Mouse (Mus musculus) hindbrain, embryonic 13.5 days (tissue): ENCODE results near the gene Csf3. TPM values are rescaled to one million over a fixed set of nuclear protein-coding genes. Genes with fewer than 3 reads are reported as not detected.
A peak's percentile ranks its signal among the peaks of the same experiment; 100 is the strongest.

Source experiments
- ATAC-seq: fragments of 200-750 bp; cut with Nextera tagmentation; 2 replicates; pipeline ENCODE4 v1.8.0; 2017; ENCODE audit warnings: moderate TSS enrichment; ENCODE audit not compliant: low FRiP score
- H3K27ac ChIP-seq: fragments of 300-500 bp; sonication (generic); 2 replicates; pipeline ENCODE4 v1.5.1; 2015; ENCODE audit warnings: inconsistent platforms, mild to moderate bottlenecking, moderate library complexity
- H3K27me3 ChIP-seq: fragments of 300-500 bp; sonication (generic); 2 replicates; pipeline ENCODE4 v1.6.1; 2015; ENCODE audit warnings: mild to moderate bottlenecking, inconsistent platforms
- H3K36me3 ChIP-seq: fragments of 300-500 bp; sonication (generic); 2 replicates; pipeline ENCODE4 v1.6.1; 2015; ENCODE audit warnings: mild to moderate bottlenecking, inconsistent platforms
- H3K4me1 ChIP-seq: fragments of 300-500 bp; sonication (generic); replicated peaks from 2 replicates; pipeline ENCODE4 v1.6.1; 2015; ENCODE audit warnings: inconsistent platforms
- H3K4me2 ChIP-seq: fragments of 300-500 bp; sonication (generic); 2 replicates; pipeline ENCODE4 v1.6.1; 2015; ENCODE audit warnings: inconsistent platforms, mild to moderate bottlenecking, moderate library complexity
- H3K4me3 ChIP-seq: fragments of 300-500 bp; sonication (generic); 2 replicates; pipeline ENCODE4 v1.5.1; 2015; ENCODE audit warnings: mild to moderate bottlenecking, inconsistent platforms
- H3K9ac ChIP-seq: fragments of 300-500 bp; sonication (generic); 2 replicates; pipeline ENCODE4 v1.6.1; 2015; ENCODE audit warnings: mild to moderate bottlenecking, inconsistent platforms
- H3K9me3 ChIP-seq: fragments of 300-500 bp; sonication (generic); 2 replicates; pipeline ENCODE4 v1.6.1; 2016; ENCODE audit warnings: inconsistent platforms
- WGBS: fragments of 180-500 bp; shearing (Covaris S2); methylation state at CpG from one replicate; pipeline ENCODE4 v1.1.7; 2015; 5-methylcytosine and 5-hydroxymethylcytosine counted together
- polyA plus RNA-seq: library from polyadenylated mRNA; unstranded; fragments of >200 nt; fragmentation: Nextera tagmentation; extraction: Ambion mirVana; gene quantifications from 2 replicates; pipeline ENCODE4 v1.2.1, GENCODE M21; 2015

Csf3 gene
- polyA plus RNA-seq, 1 experiment from 2014 or later: not detected

GRCm38 (mm10) chr11:98715946-98716345 is 14.9 kb downstream of the Csf3 start:
- Histone ChIP-seq H3K9ac (no peak overlapping the region), H3K9me3 (no peaks in the 10 kb centered on the region), H3K36me3 (peaks cover 79% of the 10 kb centered on the region), H3K4me1 (peaks cover 13% of the 10 kb centered on the region), H3K27me3 (no peaks in the 10 kb centered on the region), H3K4me3 (no peak overlapping the region), H3K27ac (no peak overlapping the region), H3K4me2 (no peak overlapping the region)
- ATAC-seq: no peak
- 95% methylated on average over 9 of the region's 9 CpGs for WGBS

DNA sequence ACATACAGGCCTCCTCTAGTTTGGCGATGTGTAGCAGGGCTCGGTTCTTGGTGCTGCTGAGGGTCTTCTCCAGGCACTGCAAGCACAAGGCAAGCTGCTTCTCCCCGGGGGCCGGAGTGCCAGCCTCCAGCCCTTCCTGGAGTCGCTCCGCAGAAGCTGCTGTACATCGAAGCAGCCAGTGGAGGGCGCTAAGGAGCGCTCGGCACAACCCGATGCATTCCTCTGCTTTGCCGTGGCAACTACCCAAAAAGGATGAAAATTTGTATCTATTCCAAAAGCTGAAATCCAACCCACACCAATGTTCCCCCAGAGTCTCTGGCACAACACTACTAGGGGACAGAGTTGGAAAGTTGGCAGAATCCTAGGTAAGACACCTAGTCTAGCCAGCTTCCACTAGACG is 16.8 kb downstream of the Csf3 start:
- no peaks in the 10 kb centered on the region for H3K27me3 ChIP-seq
- peaks cover 13% of the 10 kb centered on the region for H3K4me1 ChIP-seq
- peaks cover 64% of the 10 kb centered on the region for H3K36me3 ChIP-seq
- no peak overlapping the region for H3K4me3 ChIP-seq
- no peak overlapping the region for H3K9ac ChIP-seq
- no peaks in the 10 kb centered on the region for H3K9me3 ChIP-seq
- WGBS: 21% methylated on average over 13 of the region's 13 CpGs
- H3K4me2 ChIP-seq: no peak overlapping the region
- H3K27ac ChIP-seq: peak overlapping the region; percentile 30; the same call in 1 of the 2 replicates
- no peak for ATAC-seq

DNA sequence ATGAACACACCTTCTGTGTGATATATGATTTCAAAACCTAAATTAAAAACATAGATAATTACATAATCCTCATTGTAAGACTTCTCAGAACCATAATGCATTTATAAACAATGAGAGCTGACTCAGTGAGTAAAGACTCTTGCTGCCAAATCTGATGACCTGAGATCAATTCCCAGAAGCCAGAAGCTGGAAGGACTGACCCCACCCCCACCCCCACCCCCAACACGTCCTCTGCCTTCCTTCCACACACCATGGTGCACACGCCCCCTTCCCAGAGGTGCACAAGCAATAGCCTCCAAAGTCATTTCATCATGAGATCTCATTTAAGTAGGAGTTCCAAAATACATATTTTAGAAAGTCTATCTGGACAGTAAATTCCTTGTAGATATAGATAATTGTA is 19.7 kb downstream of the Csf3 start:
- Histone ChIP-seq H3K9me3 (no peaks in the 10 kb centered on the region), H3K4me3 (no peak overlapping the region), H3K27me3 (no peaks in the 10 kb centered on the region), H3K36me3 (peaks cover 60% of the 10 kb centered on the region), H3K4me2 (no peak overlapping the region), H3K4me1 (peaks cover 13% of the 10 kb centered on the region), H3K9ac (no peak overlapping the region), H3K27ac (no peak overlapping the region)
- ATAC-seq: no peak
- WGBS: 81% methylated on average over 2 of the region's 2 CpGs

DNA sequence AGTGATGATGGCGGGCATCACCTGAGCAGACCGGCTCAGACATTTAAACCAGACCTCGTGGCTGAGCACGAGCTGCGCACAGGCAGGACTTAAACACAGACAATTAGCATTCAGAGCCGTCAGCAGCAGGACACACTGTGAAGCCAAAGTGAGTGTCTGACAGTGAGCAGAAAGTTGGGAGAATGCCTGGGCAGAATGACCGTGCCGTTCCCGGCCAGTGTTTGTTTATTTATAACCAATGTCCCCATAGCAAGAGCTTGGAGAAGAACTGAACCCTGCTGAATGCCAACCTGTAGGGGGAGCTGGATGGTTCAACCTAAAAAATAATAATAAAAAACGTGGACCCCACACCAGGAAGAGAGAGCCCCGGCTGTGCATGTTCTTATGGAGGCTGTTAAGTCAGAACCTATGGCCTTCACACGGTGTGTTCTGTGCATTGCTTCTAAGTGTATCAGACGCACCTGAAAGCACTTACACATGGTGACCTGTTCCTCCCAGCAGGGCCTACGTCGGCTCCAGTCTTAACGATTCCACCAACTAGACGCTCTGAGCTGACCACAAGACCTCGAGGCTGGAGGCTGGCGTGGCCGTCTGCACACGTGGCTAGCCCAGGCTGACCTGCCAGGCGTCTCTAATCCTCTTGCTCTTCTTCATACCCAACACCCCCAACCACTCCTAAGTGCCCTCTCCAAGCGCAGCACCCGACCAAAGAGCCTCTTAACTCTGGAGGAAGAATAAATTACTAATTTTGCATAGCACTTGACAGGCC is 20.6 kb downstream of the Csf3 start:
- Histone ChIP-seq H3K36me3 (peaks cover 60% of the 10 kb centered on the region), H3K27me3 (no peaks in the 10 kb centered on the region)
- 73% methylated on average over 24 of the region's 24 CpGs for WGBS

GRCm38 (mm10) chr11:98723098-98723497 is 22.0 kb downstream of the Csf3 start:
- H3K4me1 ChIP-seq: peaks cover 10% of the 10 kb centered on the region
- no peaks in the 10 kb centered on the region for H3K27me3 ChIP-seq
- H3K27ac ChIP-seq: no peak overlapping the region
- ATAC-seq: no peak
- peaks cover 59% of the 10 kb centered on the region for H3K36me3 ChIP-seq
- no peak overlapping the region for H3K4me3 ChIP-seq
- H3K9ac ChIP-seq: peak overlapping the region; percentile 29; the same call in 1 of the 2 replicates
- H3K4me2 ChIP-seq: no peak overlapping the region
- 83% methylated on average over 7 of the region's 7 CpGs for WGBS
- no peaks in the 10 kb centered on the region for H3K9me3 ChIP-seq

More for the DNA sequence above, 20.6 kb downstream of the Csf3 start:
- peak overlapping the region; percentile 12; the same call in 1 of the 2 replicates for H3K27ac ChIP-seq
- ATAC-seq: no peak
- H3K4me1 ChIP-seq: peaks cover 13% of the 10 kb centered on the region
- no peaks in the 10 kb centered on the region for H3K9me3 ChIP-seq
- no peak overlapping the region for H3K4me2 ChIP-seq
- no peak overlapping the region for H3K4me3 ChIP-seq
- H3K9ac ChIP-seq: no peak overlapping the region; the same call in 1 of the 2 replicates

DNA sequence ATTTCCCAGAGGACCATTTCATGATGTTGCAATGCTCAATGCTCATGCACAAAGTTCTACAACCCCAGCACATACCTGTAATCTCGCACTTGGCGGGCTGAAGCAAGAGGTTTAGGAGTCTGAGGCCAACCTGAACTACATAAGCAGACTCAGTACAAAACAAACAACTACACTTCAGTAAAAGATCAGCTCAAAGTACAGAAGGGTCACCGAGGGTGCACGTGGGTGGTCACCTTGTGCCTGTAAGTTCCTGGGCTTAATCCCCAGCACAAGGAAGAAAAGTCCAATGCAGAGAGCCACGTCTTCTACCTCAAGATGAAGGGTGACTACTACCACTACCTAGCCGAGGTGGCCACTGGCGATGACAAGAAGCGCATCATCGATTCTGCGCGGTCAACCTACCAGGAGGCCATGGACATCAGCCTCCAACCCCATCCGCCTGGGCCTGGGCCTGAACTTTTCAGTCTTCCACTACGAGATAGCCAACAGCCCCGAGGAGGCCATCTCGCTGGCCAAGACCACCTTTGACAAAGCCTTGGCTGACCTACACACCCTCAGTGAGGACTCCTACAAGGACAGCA is 25.0 kb downstream of the Csf3 start:
- H3K4me2 ChIP-seq: no peak overlapping the region
- 95% methylated on average over 15 of the region's 15 CpGs for WGBS
- H3K27me3 ChIP-seq: no peaks in the 10 kb centered on the region
- H3K4me1 ChIP-seq: peaks cover 16% of the 10 kb centered on the region
- no peak overlapping the region for H3K4me3 ChIP-seq
- H3K36me3 ChIP-seq: peaks cover 48% of the 10 kb centered on the region
- no peaks in the 10 kb centered on the region for H3K9me3 ChIP-seq
- H3K9ac ChIP-seq: no peak overlapping the region
- no peak for ATAC-seq
- H3K27ac ChIP-seq: no peak overlapping the region

DNA sequence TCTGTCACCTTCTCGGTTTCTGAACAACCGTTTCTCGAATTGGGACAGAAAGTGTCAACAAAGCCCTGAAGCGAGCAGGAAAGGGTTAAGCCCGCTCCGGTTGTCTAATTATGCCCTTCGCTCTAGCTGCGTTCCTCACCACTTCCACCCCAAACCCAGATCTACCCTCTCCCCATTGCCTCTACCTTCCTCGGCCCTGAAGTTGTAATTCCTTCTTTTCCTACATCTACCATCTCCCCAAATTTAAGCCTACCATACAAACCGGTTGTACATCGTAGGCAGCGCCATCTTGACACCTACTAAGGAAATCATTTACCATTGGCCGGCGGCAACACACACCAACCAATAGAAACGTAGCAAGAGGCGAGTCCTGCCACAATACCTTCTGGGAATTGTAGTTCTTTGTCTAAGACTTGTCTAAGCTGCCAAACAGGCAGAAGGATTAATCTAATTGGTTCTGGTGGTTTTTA is 28.1 kb downstream of the Csf3 start, which contains the start of gene Med24:
Gene Med24 (minus strand): TSS at position 317 of the 470 bp plus-strand sequence.
- peaks cover 37% of the 10 kb centered on the region for H3K36me3 ChIP-seq
- 0% methylated on average over 16 of the region's 16 CpGs for WGBS
- H3K4me3 ChIP-seq: peak within 1 kb of the TSS; percentile 66
- no peaks in the 10 kb centered on the region for H3K27me3 ChIP-seq
- peak within 1 kb of the TSS; percentile 85 for H3K27ac ChIP-seq
- peak within 1 kb of the TSS; percentile 76 for H3K9ac ChIP-seq
- no peaks in the 10 kb centered on the region for H3K9me3 ChIP-seq
- H3K4me2 ChIP-seq: peak within 1 kb of the TSS; percentile 75
- peak; percentile 94 for ATAC-seq
- peaks cover 16% of the 10 kb centered on the region for H3K4me1 ChIP-seq

- 70% methylated on average over 4 of the region's 4 CpGs for WGBS
- ATAC-seq: no peak
- no peaks in the 10 kb centered on the region for H3K9me3 ChIP-seq
- H3K9ac ChIP-seq: no peak overlapping the region
- peaks cover 21% of the 10 kb centered on the region for H3K36me3 ChIP-seq
- H3K27ac ChIP-seq: no peak overlapping the region
- no peak overlapping the region for H3K4me3 ChIP-seq
- no peak overlapping the region for H3K4me2 ChIP-seq
- H3K4me1 ChIP-seq: peaks cover 16% of the 10 kb centered on the region
- H3K27me3 ChIP-seq: no peaks in the 10 kb centered on the region
These were observed 29.7 kb downstream of the Csf3 start for GRCm38 (mm10) chr11:98730727-98731126.

DNA sequence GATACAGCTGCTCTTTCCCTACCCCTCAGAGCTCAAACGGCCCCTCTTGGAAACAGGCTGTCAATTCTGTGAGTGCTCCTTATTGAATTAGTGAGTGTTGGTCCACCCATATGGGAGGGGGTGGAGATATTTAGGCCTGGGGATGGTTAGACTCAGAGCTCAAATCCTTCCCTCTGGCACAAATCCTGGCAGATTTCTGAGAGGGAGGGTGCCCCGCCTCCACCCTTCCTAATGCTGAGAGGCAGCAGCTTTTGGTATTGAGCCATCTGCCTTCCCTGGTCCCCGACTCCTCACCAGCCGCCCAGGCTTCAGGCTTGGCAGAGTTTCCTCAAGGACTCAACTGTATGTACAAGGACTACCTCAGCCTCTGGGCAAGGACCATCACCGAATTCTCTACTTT is 30.1 kb downstream of the Csf3 start:
- Histone ChIP-seq H3K4me1 (peaks cover 16% of the 10 kb centered on the region), H3K9me3 (no peaks in the 10 kb centered on the region), H3K4me2 (no peak overlapping the region), H3K4me3 (no peak overlapping the region), H3K36me3 (peaks cover 17% of the 10 kb centered on the region), H3K27me3 (no peaks in the 10 kb centered on the region), H3K9ac (no peak overlapping the region), H3K27ac (no peak overlapping the region)
- no peak for ATAC-seq
- 66% methylated on average over 5 of the region's 5 CpGs for WGBS

DNA sequence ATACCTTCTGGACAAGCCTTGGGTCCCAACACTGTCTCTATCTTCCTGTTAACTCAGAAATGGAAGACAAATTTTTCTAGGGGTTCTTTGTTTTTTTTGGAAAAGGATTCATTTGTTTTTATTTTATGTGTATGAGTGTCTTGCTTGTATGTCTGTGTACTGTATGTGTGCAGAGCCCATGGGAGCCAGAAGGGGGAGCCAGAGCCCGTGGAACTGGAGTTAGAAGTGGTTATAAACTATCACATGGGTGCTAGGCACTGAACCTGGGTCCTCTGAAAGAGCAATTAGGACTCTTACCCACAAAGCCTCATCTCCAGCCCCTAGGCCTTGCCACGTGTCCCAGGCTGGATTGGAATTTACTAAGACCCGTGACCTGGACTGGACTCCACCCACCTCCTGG is 33.0 kb downstream of the Csf3 start:
- Histone ChIP-seq H3K4me1 (peaks cover 16% of the 10 kb centered on the region), H3K9ac (no peak overlapping the region), H3K4me3 (no peak overlapping the region), H3K4me2 (no peak overlapping the region), H3K9me3 (no peaks in the 10 kb centered on the region), H3K36me3 (no peaks in the 10 kb centered on the region), H3K27me3 (no peaks in the 10 kb centered on the region), H3K27ac (no peak overlapping the region)
- WGBS: 78% methylated on average over 3 of the region's 3 CpGs
- ATAC-seq: no peak

- Histone ChIP-seq H3K9me3 (no peaks in the 10 kb centered on the region), H3K36me3 (no peaks in the 10 kb centered on the region), H3K27me3 (no peaks in the 10 kb centered on the region), H3K4me1 (peaks cover 22% of the 10 kb centered on the region), H3K4me2 (no peak overlapping the region), H3K27ac (no peak overlapping the region), H3K4me3 (no peak overlapping the region), H3K9ac (no peak overlapping the region)
- no peak for ATAC-seq
- WGBS: 89% methylated on average over 4 of the region's 4 CpGs
These were observed 34.0 kb downstream of the Csf3 start for GRCm38 (mm10) chr11:98735111-98735510.

- Histone ChIP-seq H3K9me3 (no peaks in the 10 kb centered on the region), H3K27ac (no peak overlapping the region), H3K4me1 (peaks cover 33% of the 10 kb centered on the region), H3K27me3 (no peaks in the 10 kb centered on the region), H3K4me3 (no peak overlapping the region), H3K4me2 (no peak overlapping the region), H3K9ac (no peak overlapping the region), H3K36me3 (no peaks in the 10 kb centered on the region)
- WGBS: 86% methylated on average over 1 of the region's 1 CpGs
- ATAC-seq: no peak
These were observed 35.1 kb downstream of the Csf3 start for GRCm38 (mm10) chr11:98736176-98736575.
